Mouse (Mus musculus) CH12.LX (cell line): ENCODE results near the gene Fastk.

Experiments
- EP300 ChIP-seq: IDR thresholded peaks from 2 replicates; pipeline ENCODE4 v1.6.1; 2011; ENCODE audit warnings: low read length, improper control_type of control experiment
- POLR2A ChIP-seq: IDR thresholded peaks from 2 replicates; pipeline ENCODE4 v1.6.1; 2011; ENCODE audit warnings: low read depth, mild to moderate bottlenecking, improper control_type of control experiment, low read length
- POLR2AphosphoS2 ChIP-seq: IDR thresholded peaks from 2 replicates; pipeline ENCODE4 v1.6.1; 2011; ENCODE audit warnings: low read depth, low read length, improper control_type of control experiment

- TF ChIP-seq EP300 (no peak), POLR2AphosphoS2 (no peak), POLR2A (no peak)
These were observed 31.1 kb downstream of the Fastk start for GRCm38 (mm10) chr5:24413938-24414337.
